Mouse (Mus musculus): ENCODE data around the gene Gm3233. TPM values are rescaled to one million over a fixed set of nuclear protein-coding genes. Genes with fewer than 3 reads are reported as not detected.
"Not testable (repeated sequence)": the region's sequence is repeated elsewhere in the genome, so short reads cannot be mapped to it uniquely, and the experiment has no call there.

The Gm3233 gene
- polyA plus RNA-seq, 1 experiment from 2014 or later, result not detected

DNA sequence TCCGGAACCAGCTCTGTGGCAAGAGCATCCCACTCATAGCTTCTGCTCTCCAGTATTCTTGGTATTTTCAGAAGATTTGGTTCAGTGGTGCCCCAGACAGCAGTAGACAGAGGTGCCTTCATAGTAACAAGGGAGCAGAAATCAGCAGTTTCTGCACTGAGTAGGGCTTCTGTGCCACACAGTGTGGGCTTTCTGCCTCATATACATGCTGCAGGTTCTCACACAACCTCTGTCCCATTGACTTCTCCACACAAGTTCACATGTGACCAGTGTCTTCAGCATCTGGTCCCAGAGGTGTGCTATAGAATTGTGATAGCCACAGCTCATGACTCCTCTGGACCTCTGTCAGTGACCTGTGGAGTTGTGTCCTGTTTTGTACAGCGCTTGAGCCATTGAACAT is 29.1 kb upstream of the Gm3233 start:
- H3K9me3 ChIP-seq (ENCODE audit: low read length), result no peaks in the 10 kb centered on the region
- H3K27ac ChIP-seq (ENCODE audit: low read length), result no peak overlapping the region
- no peaks in the 10 kb centered on the region for H3K36me3 ChIP-seq (ENCODE audit: insufficient read depth, low read length)
- TF ChIP-seq CTCF (IDR thresholded peaks at IDR 0.05), result no peak
- TF ChIP-seq EP300 (IDR thresholded peaks at IDR 0.05), result no peak
- H3K9ac ChIP-seq (replicated peaks; ENCODE audit: low read depth), result no peak overlapping the region
- DNase-seq (ENCODE audit: low spot score), result no peak
- no peaks in the 10 kb centered on the region for H3K27me3 ChIP-seq (replicated peaks; ENCODE audit: insufficient read depth, low read length)
- 75% methylated on average over 2 of the region's 2 CpGs for WGBS
- H3K4me3 ChIP-seq (ENCODE audit: low read depth, low read length), result no peak overlapping the region
- no peak for ATAC-seq
- H3K4me2 ChIP-seq (replicated peaks; ENCODE audit: low read depth, low read length), result no peak overlapping the region
- H3K4me1 ChIP-seq (ENCODE audit: insufficient read depth, low read depth, low read length), result no peaks in the 10 kb centered on the region

DNA sequence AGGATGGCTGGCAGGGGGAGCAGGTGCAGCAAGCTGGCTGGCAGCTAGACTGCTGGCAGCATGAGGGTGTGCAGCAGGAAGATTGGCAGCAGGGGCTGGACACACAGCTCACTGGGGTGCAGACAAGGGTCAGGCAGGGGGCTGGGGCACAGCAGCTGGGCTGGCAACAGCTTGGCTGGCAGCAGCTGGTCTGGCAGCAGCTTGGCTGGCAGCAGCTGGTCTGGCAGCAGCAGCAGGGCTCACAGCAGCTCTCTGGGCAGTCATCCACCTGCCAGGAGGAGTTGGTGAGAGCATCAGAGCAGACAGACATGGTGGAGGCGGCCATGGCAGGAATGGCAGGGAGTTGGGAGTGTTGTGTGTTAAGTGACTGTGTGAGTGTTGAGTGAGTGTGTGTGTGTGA is 28.4 kb upstream of the Gm3233 start, which contains the start of gene Gm7137:
Gm7137 (minus strand) TSS at position 325 of the 400 bp plus-strand sequence.
- DNase-seq (ENCODE audit: low spot score); H3K4me3 ChIP-seq (ENCODE audit: low read depth, low read length); H3K27me3 ChIP-seq (replicated peaks; ENCODE audit: insufficient read depth, low read length); H3K4me1 ChIP-seq (ENCODE audit: insufficient read depth, low read depth, low read length); H3K4me2 ChIP-seq (replicated peaks; ENCODE audit: low read depth, low read length); H3K36me3 ChIP-seq (ENCODE audit: insufficient read depth, low read length); H3K27ac ChIP-seq (ENCODE audit: low read length); ATAC-seq; H3K9me3 ChIP-seq (ENCODE audit: low read length); H3K9ac ChIP-seq (replicated peaks; ENCODE audit: low read depth): not testable (repeated sequence)
- 80% methylated on average over 1 of the region's 1 CpGs for WGBS

DNA sequence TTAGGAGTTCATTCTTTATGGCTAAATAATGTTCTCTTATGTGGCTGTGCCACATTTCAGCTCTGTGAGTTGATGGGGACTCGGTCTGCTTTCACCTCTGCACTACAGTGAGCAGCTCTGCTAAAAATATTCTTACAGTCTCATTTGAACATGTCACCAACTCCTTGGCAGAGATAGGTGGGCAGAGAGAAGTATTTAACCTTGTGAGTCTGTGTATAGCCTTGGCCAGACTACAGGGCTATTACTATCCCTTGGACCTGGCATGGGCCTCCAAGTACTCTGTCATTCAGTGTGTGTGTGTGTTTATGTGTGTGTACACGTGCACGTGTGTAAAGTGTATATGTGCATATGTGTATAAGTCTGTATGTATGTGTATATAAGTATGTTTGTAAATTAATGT is 23.9 kb upstream of the Gm3233 start:
- not testable (repeated sequence) for DNase-seq (ENCODE audit: low spot score); H3K4me1 ChIP-seq (ENCODE audit: insufficient read depth, low read depth, low read length); H3K4me2 ChIP-seq (replicated peaks; ENCODE audit: low read depth, low read length); H3K4me3 ChIP-seq (ENCODE audit: low read depth, low read length); H3K27ac ChIP-seq (ENCODE audit: low read length); ATAC-seq; H3K9me3 ChIP-seq (ENCODE audit: low read length); H3K27me3 ChIP-seq (replicated peaks; ENCODE audit: insufficient read depth, low read length); H3K9ac ChIP-seq (replicated peaks; ENCODE audit: low read depth); H3K36me3 ChIP-seq (ENCODE audit: insufficient read depth, low read length)
- WGBS, result 69% methylated on average over 1 of the region's 3 CpGs

- H3K27me3 ChIP-seq (replicated peaks; ENCODE audit: insufficient read depth, low read length); H3K4me3 ChIP-seq (ENCODE audit: low read depth, low read length); H3K4me1 ChIP-seq (ENCODE audit: insufficient read depth, low read depth, low read length); ATAC-seq; H3K4me2 ChIP-seq (replicated peaks; ENCODE audit: low read depth, low read length); DNase-seq (ENCODE audit: low spot score); H3K27ac ChIP-seq (ENCODE audit: low read length); H3K9ac ChIP-seq (replicated peaks; ENCODE audit: low read depth); H3K9me3 ChIP-seq (ENCODE audit: low read length); H3K36me3 ChIP-seq (ENCODE audit: insufficient read depth, low read length): not testable (repeated sequence)
- WGBS, result 40% methylated on average over 1 of the region's 1 CpGs
Observed at GRCm38 (mm10) chr10:77782442-77782841, 23.0 kb upstream of the Gm3233 start, which contains the start of gene Gm3250. Gene Gm3250, minus strand, starts transcription at chr10:77782542.

DNA sequence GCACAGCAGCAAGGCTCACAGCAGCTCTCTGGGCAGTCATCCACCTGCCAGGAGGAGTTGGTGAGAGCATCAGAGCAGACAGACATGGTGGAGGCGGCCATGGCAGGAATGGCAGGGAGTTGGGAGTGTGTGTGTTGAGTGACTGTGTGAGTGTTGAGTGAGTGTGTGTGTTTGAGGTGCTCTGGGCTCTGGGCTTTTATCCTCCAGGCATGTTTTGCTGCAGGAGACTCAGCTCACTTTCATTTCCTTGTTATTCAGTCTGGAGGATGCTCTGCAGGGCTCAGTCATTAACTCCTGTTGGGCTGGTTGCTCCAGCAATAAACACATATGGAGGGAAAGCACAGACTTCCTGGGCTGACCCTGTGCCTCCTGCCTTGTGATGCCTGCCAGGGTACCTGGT is 17.4 kb upstream of the Gm3233 start, which contains the start of gene Gm7138:
Gm7138 (minus strand) TSS at position 101 of the 400 bp plus-strand sequence.
- not testable (repeated sequence) for H3K36me3 ChIP-seq (ENCODE audit: insufficient read depth, low read length); H3K9me3 ChIP-seq (ENCODE audit: low read length); H3K27ac ChIP-seq (ENCODE audit: low read length); H3K9ac ChIP-seq (replicated peaks; ENCODE audit: low read depth); ATAC-seq; H3K27me3 ChIP-seq (replicated peaks; ENCODE audit: insufficient read depth, low read length); H3K4me1 ChIP-seq (ENCODE audit: insufficient read depth, low read depth, low read length); H3K4me2 ChIP-seq (replicated peaks; ENCODE audit: low read depth, low read length); H3K4me3 ChIP-seq (ENCODE audit: low read depth, low read length); DNase-seq (ENCODE audit: low spot score)
- WGBS, result 50% methylated on average over 1 of the region's 1 CpGs

DNA sequence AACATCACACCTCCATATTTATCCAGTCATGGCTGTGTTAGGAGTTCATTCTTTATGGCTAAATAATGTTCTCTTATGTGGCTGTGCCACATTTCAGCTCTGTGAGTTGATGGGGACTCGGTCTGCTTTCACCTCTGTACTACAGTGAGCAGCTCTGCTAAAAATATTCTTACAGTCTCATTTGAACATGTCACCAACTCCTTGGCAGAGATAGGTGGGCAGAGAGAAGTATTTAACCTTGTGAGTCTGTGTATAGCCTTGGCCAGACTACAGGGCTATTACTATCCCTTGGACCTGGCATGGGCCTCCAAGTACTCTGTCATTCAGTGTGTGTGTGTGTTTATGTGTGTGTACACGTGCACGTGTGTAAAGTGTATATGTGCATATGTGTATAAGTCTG is 12.7 kb upstream of the Gm3233 start:
- not testable (repeated sequence) for H3K4me2 ChIP-seq (replicated peaks; ENCODE audit: low read depth, low read length); H3K4me3 ChIP-seq (ENCODE audit: low read depth, low read length); H3K36me3 ChIP-seq (ENCODE audit: insufficient read depth, low read length); DNase-seq (ENCODE audit: low spot score); H3K4me1 ChIP-seq (ENCODE audit: insufficient read depth, low read depth, low read length); ATAC-seq; H3K9ac ChIP-seq (replicated peaks; ENCODE audit: low read depth); H3K9me3 ChIP-seq (ENCODE audit: low read length); H3K27ac ChIP-seq (ENCODE audit: low read length); H3K27me3 ChIP-seq (replicated peaks; ENCODE audit: insufficient read depth, low read length)
- 89% methylated on average over 1 of the region's 3 CpGs for WGBS

DNA sequence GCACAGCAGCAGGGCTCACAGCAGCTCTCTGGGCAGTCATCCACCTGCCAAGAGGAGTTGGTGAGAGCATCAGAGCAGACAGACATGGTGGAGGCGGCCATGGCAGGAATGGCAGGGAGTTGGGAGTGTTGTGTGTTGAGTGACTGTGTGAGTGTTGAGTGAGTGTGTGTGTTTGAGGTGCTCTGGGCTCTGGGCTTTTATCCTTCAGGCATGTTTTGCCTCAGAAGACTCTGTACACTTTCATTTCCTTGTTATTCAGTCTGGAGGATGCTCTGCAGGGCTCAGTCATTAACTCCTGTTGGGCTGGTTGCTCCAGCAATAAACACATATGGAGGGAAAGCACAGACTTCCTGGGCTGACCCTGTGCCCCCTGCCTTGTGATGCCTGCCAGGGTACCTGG is 11.7 kb upstream of the Gm3233 start, which contains the start of gene Gm3238:
Gm3238 (minus strand) TSS at position 101 of the 400 bp plus-strand sequence.
- not testable (repeated sequence) for H3K4me3 ChIP-seq (ENCODE audit: low read depth, low read length); H3K36me3 ChIP-seq (ENCODE audit: insufficient read depth, low read length); H3K9ac ChIP-seq (replicated peaks; ENCODE audit: low read depth); H3K4me2 ChIP-seq (replicated peaks; ENCODE audit: low read depth, low read length); H3K27ac ChIP-seq (ENCODE audit: low read length); H3K4me1 ChIP-seq (ENCODE audit: insufficient read depth, low read depth, low read length); ATAC-seq; H3K27me3 ChIP-seq (replicated peaks; ENCODE audit: insufficient read depth, low read length); DNase-seq (ENCODE audit: low spot score); H3K9me3 ChIP-seq (ENCODE audit: low read length)
- WGBS, result 60% methylated on average over 1 of the region's 1 CpGs
